Mouse (Mus musculus) gastrocnemius, adult 8-10 months (tissue): ENCODE measurements at regions not wholly inside any gene's neighbourhood (a gene's known extent, or its start where the extent isn't known, plus 50 kb on each side); places are given as distances from the start of the nearest gene placed in this dataset.

Experiments
- DNase-seq, 2 experiments: peaks; one replicate each; pipeline ENCODE4 v3.0.0; 2022; ENCODE audit warnings: low spot score in 2 of 2

DNA sequence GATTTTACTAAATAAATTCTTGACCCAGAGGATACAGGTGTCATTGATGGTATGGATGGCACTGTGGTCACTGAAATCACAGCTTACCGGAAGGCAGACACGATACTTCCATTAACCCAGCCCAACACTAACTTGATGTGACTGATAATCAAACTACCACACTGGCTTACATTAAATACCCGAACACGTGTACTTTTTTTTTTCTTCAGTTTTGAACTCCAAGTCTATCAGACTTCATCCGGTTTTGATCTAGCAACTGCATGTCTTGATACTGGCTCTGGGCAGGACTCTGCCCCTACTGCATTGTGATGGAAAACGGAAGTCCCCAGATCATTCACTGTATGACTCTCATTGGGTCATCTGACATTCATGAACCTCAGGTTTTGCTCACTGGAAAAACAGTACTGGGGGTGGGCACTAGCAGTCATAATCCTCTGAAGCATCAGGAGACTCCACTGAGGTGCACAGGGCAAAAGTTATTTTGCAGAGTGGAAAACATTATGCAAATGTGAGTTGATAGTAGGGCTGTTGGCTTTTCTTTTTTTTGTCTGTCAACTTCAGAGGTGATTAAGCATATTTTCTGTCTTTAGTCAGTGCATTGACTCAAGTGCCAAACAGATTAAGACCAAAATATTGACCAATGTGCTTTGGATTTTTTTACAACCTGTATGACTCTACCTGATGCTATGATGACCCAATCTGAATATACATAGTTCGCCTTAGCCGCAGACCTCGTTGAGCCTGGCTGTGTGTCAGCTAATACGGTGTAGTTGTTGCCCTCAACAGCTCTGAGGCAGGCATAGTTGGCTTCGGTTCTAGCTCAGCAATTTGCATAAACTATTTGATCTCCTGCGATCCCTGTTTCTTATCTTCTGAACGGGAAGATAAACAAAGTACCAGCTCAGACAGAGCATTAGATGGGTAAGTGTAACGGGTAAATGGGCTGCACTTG is 174.1 kb upstream of the Cited2 start:
- DNase-seq, result no peak

DNA sequence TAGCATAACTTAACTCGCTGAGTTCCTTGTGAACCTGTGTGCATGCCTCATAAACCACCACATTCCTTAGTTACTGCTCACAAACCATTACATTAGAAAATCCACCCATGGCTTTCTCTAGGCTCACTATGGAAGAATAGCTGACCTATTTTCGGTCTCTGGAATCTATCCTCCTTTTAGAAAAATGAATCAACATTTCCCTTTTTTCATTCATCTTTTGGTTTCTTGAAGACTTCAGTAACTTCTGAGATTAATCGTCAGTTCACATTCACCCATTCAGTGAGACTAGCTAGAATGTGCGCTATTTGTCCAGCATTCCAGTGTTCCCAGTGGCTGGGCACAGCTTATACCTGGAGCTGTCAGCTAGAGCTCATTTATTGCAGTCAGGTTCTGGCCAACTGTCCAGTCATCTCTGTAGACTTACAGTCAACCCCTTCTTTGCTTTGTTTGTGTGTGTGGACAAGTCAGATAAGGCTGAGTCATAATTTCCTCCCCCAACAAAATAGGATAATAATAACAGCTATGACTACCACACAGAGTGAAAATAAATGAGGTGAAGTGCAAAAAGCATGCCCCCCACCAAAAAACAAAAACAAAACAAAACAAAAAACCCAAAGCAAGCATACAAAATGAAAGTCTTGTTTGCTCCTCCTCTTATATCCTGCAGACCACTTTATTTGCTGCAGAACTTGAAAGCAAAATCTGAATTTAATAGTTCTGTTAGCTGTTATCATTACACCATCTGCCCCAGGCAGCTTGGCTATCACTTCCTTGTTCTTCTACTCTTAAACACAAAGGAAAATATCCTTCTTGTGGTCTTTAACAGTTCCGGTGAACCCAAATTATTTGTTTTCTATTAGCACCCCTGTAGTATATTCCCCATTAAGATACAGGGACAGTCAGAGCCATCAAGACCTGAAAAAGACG is 173.0 kb upstream of the Cited2 start:
- no peak for DNase-seq

DNA sequence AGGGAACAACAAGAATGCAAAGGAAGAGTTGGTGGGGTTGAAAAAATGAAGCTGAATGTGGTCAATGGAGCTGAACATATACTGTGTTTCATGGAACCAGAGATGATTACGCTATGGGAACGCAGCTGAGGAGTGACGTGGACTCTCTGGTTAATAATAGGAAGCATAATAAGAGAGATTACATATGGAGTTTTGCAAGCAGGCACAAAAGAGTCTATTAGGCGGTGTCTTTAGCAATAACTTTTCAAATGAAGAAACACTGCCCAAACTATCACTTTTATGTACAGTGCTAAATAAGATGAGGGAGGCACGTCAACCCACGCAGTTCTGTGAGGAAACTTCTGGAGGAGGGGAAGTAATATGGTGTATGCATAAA is 172.4 kb upstream of the Cited2 start:
- no peak for DNase-seq

DNA sequence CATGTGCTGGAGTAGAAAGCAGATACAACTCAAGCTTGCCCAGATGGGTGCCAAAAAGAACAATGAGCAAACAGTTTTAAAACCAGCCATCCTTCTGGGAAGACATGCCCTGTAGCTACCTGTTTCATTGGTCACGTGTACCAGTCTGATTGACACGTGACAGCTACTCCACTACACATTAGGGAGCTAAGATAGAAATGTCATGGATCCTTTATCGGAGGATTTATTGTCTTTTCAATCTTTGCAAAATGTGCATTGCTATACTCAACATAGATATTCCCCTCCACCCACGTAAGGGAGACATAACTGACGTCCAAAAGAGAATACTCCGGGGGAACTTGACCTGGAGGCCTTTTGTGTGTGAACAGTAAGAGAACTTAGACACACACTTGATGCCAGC is 171.1 kb upstream of the Cited2 start:
- no peak for DNase-seq

DNA sequence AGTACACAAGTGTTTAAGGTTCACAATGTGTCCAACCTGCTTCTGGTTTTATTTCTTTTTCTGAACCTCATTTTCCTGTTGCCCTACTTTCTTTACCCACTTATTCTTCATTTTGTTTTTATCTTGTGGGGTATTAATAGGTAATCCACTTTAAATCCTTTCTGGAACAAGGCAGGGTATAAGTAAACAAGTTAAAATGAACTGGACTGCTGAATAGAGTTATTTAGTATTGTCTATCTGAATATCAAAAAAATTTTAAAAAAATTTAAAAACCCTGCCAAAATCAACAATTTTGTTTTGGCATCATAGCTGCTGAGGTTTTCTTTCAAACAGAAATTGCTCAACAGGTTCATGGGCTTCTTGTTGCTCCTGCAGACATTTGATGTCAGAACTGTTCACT is 170.7 kb upstream of the Cited2 start:
- DNase-seq, result no peak

DNA sequence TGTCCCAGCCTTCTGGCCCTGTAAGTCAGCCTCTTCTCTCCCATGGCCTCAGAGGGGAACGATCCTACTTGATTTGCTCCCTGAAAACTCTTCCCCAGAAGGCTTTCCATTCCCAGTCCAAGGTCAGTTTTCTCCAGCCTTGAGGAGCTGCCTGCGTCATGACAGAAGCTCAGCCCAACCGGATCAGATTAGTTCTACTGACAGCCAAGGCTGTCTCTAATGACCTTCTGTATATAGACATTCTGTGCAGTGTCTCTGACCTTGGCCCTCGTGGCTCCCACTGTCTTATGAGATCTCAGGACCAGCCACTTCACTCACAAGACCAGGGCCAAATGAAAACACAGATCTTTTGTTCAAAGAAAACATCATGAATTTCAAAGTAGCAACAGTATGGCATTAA is 166.6 kb upstream of the Cited2 start:
- no peak for DNase-seq

DNA sequence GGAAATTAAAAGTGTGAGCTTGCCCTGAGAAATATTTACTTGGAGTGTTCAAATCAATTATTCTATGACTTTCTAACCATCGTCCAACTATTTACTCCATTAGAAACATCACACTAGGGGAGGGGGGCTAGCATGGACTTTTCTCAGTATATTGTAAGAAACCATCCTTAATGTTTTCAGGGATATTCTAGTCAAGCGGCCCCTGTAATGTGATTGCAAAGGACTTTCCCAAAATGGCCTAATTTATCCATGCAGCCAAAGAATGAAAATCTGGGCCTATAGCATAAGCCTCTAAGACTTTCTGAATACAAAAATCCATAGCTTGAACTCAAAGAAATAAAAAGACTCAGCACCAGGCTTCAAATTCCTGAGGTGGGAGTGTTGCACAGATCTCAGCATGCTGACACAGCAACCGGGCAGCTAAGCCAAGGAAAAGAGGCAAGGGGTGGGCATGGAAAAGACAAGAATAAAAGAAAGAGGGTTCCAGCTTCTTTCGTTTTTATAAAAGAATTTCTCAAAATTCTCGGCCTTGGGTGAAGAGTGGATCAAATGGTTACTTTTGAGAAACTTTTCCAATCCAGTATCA is 163.6 kb upstream of the Cited2 start:
- no peak for DNase-seq

DNA sequence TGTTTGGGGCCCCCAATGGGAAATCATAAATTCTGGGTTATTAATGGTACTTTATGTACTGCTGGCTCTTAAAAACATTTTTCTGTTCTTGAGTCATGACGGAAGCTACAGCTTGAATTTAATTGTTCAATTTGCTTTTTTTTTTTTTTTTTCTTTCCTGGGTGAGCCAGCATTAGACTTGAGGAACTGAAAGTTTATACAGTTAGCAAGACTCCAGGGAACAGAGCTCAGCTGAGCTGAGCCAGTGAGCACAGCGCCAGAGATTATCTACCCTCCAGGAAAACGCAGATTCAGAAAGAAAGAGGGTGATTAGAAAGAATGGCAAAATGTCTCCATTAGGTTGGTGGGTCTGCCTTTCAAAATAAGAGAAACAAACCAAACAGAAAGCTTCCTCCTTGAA is 163.0 kb upstream of the Cited2 start:
- DNase-seq, result no peak

DNA sequence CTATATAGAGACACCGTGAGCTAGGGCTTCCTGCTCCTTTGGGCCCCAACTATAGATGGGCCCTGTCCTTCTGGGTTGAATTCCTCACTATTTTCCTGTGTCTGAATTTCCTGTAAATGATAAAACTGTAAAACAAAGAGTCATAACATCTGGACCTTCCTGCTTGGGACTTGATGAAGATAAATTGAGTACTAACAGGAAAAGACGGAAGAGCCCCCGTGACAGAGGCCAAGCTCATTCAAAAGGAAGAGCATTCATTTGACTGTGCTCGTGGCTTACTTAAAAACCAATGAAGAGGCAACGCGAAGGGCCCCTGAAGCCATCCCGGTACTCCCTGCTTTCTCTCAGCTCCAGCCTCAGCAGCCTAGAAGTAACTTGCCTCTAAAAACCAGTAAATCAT is 161.6 kb upstream of the Cited2 start:
- DNase-seq, result no peak

DNA sequence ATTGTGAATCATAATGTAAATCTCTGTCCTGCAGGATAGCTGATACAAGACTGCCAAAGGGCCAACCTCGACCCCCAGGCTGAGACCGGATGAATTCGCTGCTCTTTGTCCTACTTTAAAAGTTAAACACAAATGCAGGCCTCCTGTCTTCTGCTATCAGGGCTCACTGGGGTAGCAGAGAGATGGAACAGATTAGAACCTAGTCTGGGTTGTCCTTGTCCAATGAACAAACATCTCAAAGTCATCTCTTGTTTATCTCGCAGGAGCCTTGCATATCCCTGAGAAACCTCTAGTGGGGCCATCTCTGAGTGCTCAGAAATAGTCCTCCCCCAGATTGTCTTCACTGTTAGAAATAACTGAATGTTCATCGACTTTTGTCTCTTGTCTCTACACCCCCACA is 161.0 kb upstream of the Cited2 start:
- no peak for DNase-seq

DNA sequence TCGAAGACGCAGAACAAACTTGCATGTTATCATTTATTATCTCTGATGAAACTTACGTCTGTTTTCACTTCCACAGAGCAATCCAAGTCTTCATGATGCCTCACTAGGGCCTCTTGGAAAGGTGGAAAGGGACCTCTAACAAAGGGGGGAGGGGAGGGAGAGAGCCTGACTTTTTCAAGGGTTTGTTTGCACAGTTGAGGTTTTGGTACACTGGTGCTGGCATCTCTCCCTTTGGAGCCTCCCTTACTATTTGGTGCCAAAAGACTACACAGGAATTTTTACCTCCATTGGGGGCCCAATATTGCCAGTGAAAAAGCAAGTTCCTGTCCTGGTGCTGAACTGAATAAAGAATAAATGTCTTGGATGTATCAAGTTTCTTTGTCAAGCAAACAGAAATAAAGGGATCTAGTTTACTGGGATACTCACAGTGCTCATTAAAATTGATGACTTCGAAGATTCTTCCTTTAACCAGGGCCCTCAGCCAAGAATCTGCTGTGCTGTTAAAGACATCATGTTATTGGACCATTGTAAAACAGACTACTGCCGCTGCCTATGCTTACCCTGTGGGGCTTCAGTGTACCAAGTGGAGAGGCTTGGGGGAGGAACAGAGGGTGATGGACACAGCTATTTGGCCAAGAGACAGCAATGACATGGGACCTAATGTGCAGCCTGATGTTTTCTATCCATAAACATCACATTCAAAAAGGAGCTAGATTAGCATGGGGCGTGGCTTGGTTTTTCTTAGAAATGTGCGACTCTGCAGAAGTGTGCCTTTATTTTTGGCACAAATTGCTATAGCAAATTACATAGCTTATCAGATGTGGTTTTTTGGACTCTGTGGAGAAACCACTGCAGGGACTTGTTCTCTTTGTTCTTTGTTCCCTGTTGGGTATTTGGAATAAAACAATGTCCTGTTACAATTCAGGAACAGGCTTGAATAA is 160.3 kb upstream of the Cited2 start:
- DNase-seq, result no peak

DNA sequence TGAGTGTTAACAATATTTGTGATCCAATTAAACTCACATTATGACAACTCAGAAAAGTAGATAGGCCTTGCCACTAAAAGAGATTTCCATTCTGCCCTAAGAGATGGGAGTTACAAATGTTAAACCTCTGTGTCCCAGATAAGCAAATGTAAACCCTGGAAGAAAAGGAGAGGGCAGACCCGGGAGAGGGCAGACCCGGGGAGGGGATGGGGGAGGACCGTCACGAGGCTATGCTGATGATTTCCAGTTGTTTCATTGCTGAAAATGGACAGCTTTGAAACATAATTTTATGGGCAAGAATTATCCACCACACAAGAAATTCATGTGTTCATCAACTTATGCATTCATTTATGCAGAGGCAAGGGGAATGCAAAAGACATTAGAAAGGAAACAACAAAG is 159.7 kb upstream of the Cited2 start:
- no peak for DNase-seq

DNA sequence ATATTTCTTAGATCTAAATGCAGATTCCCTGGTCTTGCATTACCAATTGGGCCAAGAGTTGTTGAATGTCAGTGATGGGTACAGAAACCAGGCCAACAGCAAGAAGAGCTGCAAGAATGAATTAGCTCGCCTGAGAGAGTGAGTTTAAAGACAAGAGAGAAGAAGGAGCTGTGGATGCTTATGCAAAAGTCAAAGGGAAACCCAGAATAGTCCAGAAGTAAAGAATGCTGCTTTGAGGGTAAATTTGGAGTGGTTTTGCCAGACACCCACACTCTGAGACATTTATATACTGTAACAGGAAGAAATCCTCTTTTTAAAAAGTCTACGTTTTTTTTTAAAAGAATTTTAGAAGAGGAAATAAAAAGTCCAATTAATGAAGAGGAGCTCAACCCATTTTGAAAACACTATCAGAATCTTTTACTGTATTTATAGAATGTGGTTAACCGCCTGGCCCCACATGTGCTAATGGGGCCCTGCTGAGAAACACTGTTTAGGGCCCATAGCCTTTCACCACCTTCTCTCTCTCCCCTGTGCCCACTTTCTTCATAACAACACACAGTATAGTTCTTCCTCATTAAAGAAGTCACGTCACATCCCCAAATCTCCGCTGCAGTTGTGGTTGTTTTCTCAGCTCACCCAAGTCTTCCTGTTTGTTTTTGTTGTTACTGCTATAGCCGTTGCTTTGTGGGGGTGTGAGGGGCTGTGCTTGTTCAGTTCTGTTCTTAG is 158.0 kb upstream of the Cited2 start:
- no peak for DNase-seq

DNA sequence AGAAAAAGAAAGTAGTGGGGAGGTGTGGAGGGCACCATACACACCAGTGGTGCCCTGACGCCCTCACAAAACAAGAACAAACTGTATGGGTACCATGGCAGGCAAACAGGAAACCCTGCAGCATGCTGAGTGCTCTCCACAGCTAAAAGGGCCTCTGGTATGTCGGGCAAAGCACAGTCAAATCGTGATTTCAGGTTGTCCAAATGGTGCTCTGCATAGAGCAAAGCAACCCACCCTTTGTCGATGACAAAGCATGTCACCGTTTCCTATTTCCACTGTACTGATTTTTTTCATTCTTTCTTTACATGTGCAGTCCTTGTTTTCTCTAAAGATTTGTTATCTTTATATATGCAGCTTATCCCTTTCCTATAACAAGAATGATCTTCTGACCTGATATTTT is 156.0 kb upstream of the Cited2 start:
- no peak for DNase-seq

DNA sequence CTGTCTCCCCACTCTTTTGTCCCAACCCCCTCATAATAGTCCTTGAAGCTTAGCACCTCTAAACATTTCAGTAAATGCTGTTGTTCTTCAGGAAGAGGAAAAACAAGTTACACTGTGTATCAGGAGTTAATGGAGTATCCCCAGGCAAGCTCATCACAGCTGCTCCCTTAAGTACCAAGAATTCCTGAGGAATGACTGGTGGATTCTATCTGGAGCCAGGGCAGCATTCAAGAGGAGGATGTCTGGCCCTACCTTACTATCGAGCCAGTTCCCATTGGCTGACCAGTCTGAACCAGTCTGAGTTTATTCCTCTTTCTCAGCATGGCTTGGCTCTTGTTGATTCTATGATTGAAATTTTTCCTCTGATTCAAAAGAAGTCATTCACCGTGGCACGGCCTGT is 155.4 kb upstream of the Cited2 start:
- DNase-seq, result no peak

DNA sequence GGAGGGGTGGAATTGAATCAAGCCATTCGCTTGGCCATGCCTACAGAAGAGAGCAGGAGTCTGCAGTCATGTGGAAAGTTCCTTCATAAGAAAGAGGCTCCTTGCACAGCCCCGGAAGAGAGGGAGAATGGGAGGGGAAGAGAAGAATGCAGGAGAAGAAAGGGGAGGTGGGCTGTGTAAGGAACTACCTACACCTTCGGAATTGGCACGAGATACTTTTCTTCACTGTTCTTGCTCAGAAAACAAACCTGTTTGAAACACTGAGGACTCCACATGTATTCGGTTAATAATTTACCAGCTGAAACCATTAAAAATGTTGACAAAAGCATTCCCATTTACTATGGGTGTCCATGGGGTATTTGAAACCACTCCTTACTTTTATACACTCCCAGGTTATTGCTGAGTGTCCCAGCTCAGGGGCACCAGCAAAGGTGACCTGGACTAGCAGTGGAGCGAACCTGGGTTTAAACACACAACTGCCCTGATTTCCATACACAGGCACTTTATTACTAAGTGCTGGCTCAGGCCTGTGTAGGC is 153.4 kb upstream of the Cited2 start:
- no peak for DNase-seq

DNA sequence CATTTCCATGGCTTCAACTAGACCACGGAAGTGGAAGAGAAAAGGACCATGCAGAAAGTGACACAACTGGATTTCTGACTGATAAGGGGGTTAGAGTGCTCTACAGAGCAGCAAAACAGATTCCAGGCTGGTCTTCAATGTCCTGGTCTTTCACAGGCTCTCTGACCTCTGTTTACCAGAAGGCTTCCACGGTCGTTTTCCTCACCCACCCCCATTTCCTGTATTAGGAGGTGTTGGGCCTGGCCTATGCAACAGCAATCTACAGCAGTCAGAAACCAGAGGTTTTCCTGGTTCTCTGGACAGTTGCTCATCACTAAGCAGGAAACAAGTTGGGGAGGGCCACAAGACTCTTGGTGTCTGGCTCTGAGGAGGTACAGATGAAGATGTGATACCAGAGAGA is 148.1 kb upstream of the Cited2 start:
- DNase-seq, result no peak

DNA sequence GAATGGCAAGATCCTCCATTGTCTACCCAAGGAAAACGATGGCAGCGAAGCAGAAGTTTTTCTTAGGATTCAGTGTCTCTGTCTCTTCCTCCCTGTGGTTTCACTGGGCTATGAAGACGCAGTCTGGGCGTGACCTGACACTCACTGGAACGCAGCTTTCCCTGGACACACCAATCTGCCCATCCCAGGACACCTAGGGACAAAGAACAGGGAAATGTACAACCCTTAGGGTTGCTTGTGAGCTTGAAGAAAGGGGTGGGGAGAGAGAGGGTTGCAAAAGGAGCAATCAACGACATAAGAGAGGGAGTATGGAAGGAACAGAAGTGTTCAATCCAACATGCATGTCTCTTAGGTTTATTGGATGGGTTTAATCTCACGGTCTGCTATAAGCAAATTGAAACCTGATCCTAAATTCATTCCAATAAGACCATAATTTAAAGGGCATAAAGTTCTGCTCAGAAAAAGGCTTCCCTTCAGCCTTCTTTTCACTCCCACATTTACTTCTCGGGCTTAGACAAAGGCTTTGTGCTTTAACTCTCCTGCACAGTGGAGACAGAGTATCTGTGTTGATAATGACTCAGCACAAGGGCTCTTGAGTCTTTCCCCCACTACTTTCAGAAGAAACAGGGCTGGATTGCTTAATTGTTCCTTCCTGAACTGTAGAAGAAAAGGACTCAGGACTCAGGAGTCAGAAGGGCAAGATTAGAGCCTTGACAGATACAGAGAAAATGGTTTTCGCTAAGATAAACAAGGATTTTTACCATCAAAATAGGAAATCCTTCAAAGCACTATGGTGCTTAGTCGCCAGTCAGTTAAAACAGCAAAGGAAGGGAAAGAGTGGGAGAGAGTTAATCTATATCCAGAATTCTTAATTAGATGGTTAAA is 147.3 kb upstream of the Cited2 start:
- no peak for DNase-seq

DNA sequence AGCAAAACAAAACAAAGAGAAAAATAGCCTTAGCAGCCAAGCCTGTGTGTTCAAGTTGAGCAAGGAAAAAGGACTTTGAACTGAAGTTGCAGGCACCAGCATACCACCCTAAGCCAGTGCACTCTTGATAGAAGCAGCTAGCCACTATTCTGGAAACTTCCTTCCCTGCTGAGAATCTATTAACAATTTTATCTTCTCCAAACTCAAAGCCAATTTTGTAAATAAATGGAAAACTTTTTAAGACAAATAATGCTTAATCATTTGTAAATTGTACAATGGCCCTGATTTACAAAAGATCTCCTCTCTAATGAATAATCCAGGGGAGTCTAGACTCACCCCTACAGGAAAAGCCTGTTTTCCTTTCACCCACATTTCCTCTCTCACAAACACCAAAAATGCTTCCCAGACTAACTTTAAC is 146.7 kb upstream of the Cited2 start:
- DNase-seq, result no peak
